Comparison of ENCODE assay signal across 10 mouse cellular contexts in genomic region chr2:181766672-181767557, GRCm38 (mm10). TPM values are rescaled to one million over a fixed set of nuclear protein-coding genes. Genes with fewer than 3 reads are reported as not detected.
DNase-seq lines count a peak whose midpoint lies in the region; ATAC-seq lines count a peak whose summit lies in the region.
"Had no signal": no experiment of that assay in that cellular context is flagged by ENCODE, and none has a peak within 500 bp of the region (broad histone marks: within the 10 kb centered on the region; RNA-seq: fewer than 3 reads in every experiment).

No protein-coding gene starts in this region.

- H3K27ac ChIP-seq in embryonic facial prominence, embryonic 14.5 days (replicated peaks; ENCODE audit: low read depth, low read length) = no peak overlapping the region
- no peak overlapping the region for H3K27ac ChIP-seq in kidney, embryonic 15.5 days
- H3K27ac ChIP-seq: heart, embryonic 15.5 days had no signal

- intact Hi-C loops in left cerebral cortex, postnatal 10 days (cut with DNase I) = no loop called here

- H3K4me2 ChIP-seq in embryonic facial prominence, embryonic 14.5 days (ENCODE audit: low read depth, low read length) = no peak overlapping the region; the same call in 1 of the 2 replicates
- H3K4me2 ChIP-seq in kidney, embryonic 15.5 days = no peak overlapping the region
- H3K4me2 ChIP-seq: heart, embryonic 15.5 days had no signal

- no peaks in the 10 kb centered on the region for H3K9me3 ChIP-seq in embryonic facial prominence, embryonic 14.5 days (ENCODE audit: control insufficient read depth, low read length)
- H3K9me3 ChIP-seq in kidney, embryonic 15.5 days (replicated peaks) = no peaks in the 10 kb centered on the region
- H3K9me3 ChIP-seq: heart, embryonic 15.5 days had no signal

- H3K36me3 ChIP-seq in embryonic facial prominence, embryonic 14.5 days (ENCODE audit: control insufficient read depth, insufficient read depth, low read length) = no peaks in the 10 kb centered on the region
- H3K36me3 ChIP-seq in kidney, embryonic 15.5 days = no peaks in the 10 kb centered on the region
- H3K36me3 ChIP-seq: heart, embryonic 15.5 days had no signal

- DNase-seq in left cerebral cortex, adult 11 months (ENCODE audit: low spot score) = peak; percentile 32
- DNase-seq in left cerebral cortex, postnatal 10 days (ENCODE audit: extremely low spot score in 1 of 2, low spot score in 2 of 2) = no peak
- peak; percentile 35 for DNase-seq in embryonic facial prominence, embryonic 14.5 days (ENCODE audit: low spot score)
- peak; percentile 59 to 63 for DNase-seq in layer of hippocampus, postnatal 14 days (ENCODE audit: low spot score in 2 of 2)
- DNase-seq in retina, adult 2 months (ENCODE audit: low read depth, low spot score) = peak; percentile 67
- no peak for DNase-seq in natural killer cell, adult 2 months (ENCODE audit: low spot score in 2 of 2)
- DNase-seq in kidney, postnatal 14 days = no peak
- DNase-seq: liver, postnatal 0 days had no signal

- H3K27me3 ChIP-seq in embryonic facial prominence, embryonic 14.5 days (replicated peaks; ENCODE audit: control insufficient read depth, insufficient read depth, low read length) = no peaks in the 10 kb centered on the region
- peaks cover 38% of the 10 kb centered on the region for H3K27me3 ChIP-seq in kidney, embryonic 15.5 days

- peak; percentile 75 for ATAC-seq in embryonic facial prominence, embryonic 14.5 days (ENCODE audit: low read depth)
- ATAC-seq in kidney, embryonic 15.5 days (replicated peaks; ENCODE audit: low FRiP score) = no peak
- ATAC-seq: liver, postnatal 0 days had no signal

- no peak overlapping the region for H3K9ac ChIP-seq in embryonic facial prominence, embryonic 14.5 days (ENCODE audit: low read depth, low read length)
- no peak overlapping the region for H3K9ac ChIP-seq in kidney, embryonic 15.5 days
- H3K9ac ChIP-seq: heart, embryonic 15.5 days; liver, postnatal 0 days had no signal

- WGBS in embryonic facial prominence, embryonic 14.5 days = 55% methylated on average over 14 of the region's 14 CpGs
- 48% methylated on average over 14 of the region's 14 CpGs for WGBS in kidney, embryonic 15.5 days

- H3K4me1 ChIP-seq in embryonic facial prominence, embryonic 14.5 days (ENCODE audit: control insufficient read depth, insufficient read depth, low read length) = 0 out of 2 replicates have a peak, but pooled peaks cover 4% of the 10 kb centered on the region
- H3K4me1 ChIP-seq in kidney, embryonic 15.5 days = no peaks in the 10 kb centered on the region
- H3K4me1 ChIP-seq: heart, embryonic 15.5 days had no signal

- H3K4me3 ChIP-seq in embryonic facial prominence, embryonic 14.5 days (ENCODE audit: low read depth, low read length) = no peak overlapping the region
- no peak overlapping the region for H3K4me3 ChIP-seq in kidney, embryonic 15.5 days (replicated peaks)
- H3K4me3 ChIP-seq: heart, embryonic 15.5 days had no signal

RNA-seq across cellular contexts. Expression of gene Myt1, which starts 3.8 kb away (rescaled TPM):
- 10 to 100 TPM; 24.3 to 27.7 TPM for total RNA-seq in left cerebral cortex, postnatal 10 days (2021)
- 0.77 and 1.3 TPM in 2 replicates for polyA plus RNA-seq in embryonic facial prominence, embryonic 14.5 days (2014; fragmentation: Nextera tagmentation; extraction: Ambion mirVana)
- 10 to 100 TPM; 39.5 to 42.7 TPM for total RNA-seq in layer of hippocampus, postnatal 14 days (2021)
- 0.26 and 0.71 TPM in 2 replicates for polyA plus RNA-seq in kidney, embryonic 15.5 days (2015; fragmentation: Nextera tagmentation; extraction: Ambion mirVana)
- polyA plus RNA-seq: liver, postnatal 0 days had no signal

RNA-seq across cellular contexts. Expression of gene Oprl1, which starts 52.1 kb away (rescaled TPM):
- 10 to 100 TPM; 75.4 to 82.2 TPM for total RNA-seq in left cerebral cortex, postnatal 10 days (2021)
- polyA plus RNA-seq in embryonic facial prominence, embryonic 14.5 days (2014; fragmentation: Nextera tagmentation; extraction: Ambion mirVana) = 2.0 and 2.5 TPM in 2 replicates
- 10 to 100 TPM; 52.9 to 54.1 TPM for total RNA-seq in layer of hippocampus, postnatal 14 days (2021)
- polyA plus RNA-seq in kidney, embryonic 15.5 days (2015; fragmentation: Nextera tagmentation; extraction: Ambion mirVana) = 0.36 and 1.9 TPM in 2 replicates

Comparison
In these comparisons a context has a peak if more than half of its experiments do, and no peak if none do; other contexts are left out.
1. DNase-seq: peak in left cerebral cortex, adult 11 months (single experiment), embryonic facial prominence, embryonic 14.5 days (single experiment), layer of hippocampus, postnatal 14 days (2 of 2) and retina, adult 2 months (single experiment); none in left cerebral cortex, postnatal 10 days (0 of 2), natural killer cell, adult 2 months (0 of 2) and kidney, postnatal 14 days (single experiment).